Mouse (Mus musculus) adrenal gland, postnatal 10 days (tissue): ENCODE measurements around the gene Ubash3a. TPM values are rescaled to one million over a fixed set of nuclear protein-coding genes. Genes with fewer than 3 reads are reported as not detected.

Experiments
- DNase-seq: peaks from one replicate; pipeline ENCODE4 v3.0.0; 2021; ENCODE audit warnings: mixed read lengths
- total RNA-seq, 2 experiments: library from RNA; stranded (reverse); gene quantifications; 2 replicates each; pipeline ENCODE4 v1.2.3; 2021

Gene Ubash3a
- total RNA-seq, 2 experiments from 2014 or later = 0.69 to 1.3 TPM

DNA sequence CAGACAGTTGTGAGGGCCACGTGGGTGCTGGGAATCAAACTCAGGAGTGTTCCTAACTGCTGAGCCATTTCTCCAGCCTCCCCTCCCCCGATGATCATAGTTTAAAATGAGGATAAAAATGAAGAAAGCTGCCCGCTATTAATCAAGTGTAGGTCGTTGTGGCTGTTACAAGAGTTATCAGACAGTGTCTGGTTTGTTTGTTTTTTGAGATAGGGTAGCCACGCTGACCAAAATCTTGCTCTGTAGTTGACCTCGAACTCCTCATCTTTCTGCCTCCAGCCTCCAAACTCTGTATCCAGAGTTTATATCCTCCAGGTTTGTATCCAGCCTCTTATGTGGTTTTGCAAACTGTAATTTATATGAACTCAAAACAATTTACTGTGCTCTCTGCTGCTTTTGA is 72.6 kb downstream of the Ubash3a start:
- no peak for DNase-seq

DNA sequence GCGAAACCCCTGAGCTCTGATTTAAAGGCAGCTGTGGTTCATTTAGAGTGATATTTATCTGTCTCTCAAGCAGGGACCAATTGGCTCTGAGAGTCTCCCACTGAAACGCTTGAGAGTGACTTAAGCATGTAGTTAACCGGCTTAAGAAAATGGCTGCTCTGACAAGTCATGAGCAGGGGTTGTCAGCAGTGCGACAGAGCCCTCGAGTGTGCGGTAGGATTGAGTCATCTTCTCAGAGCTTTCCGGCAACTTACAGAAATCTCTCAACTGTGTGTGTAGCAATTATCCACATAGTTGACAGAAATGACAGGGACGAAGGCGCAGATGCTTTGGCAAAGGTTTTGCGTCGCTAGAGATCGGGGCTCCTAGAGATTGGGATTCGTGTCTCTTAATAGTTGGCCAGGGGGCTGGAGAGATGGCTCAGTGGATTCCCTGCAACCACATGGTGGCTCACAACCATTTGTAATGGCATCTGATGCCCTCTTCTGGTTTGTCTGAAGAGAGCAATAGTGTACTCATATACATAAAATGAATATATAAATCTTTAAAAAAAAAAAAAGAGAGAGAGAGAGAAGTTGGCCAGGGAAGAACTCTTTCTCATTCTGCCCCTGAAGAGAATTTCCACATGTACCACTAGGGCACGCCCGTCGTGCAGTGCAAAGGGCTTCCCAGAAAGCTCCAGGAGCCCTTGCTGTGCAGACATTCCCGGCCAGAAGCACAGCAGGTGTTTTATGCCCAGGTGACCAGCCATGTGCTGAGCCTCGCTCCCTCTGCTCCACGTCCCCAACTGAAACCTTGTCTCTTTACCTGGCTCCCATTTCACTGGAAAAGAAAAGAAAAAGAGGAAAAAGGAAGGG is 74.4 kb downstream of the Ubash3a start:
- DNase-seq = no peak

DNA sequence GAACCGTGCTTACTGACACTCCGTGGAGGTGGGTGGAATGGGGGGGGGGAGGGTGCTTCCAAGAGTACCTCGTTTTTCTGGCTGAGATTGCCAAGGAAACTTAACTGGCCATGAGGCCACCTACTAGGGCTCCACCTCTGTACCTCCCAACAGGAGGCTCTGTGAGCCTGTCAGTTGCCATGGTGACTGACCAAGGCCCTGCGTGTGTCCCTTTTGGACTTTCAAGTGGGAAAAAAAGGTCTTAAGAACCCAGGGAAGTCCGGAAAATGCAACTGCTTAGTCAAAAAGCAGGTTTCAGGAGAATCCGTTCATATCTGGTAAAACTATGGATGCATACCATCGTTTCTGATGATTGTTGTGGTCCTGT is 75.0 kb downstream of the Ubash3a start:
- DNase-seq = no peak

DNA sequence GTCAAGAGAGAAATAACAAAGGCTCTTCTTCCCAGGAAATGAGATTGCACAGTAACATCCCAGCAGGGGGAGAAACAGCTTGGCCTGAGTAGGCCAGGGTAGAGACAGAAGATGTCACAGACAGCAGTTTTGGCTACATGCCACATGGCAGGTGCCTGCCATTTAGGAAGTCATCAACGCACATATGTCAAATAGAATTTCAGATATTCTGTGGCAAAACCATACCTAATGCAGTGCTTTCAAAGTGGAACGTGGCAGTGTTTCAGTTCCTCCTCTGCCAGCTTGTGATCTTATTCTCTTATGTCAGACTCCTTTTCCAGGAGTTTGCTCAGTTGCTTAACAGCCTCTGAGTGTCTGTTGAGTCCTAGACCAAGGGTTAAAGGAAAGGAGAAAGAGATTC is 78.2 kb downstream of the Ubash3a start:
- no peak for DNase-seq

DNA sequence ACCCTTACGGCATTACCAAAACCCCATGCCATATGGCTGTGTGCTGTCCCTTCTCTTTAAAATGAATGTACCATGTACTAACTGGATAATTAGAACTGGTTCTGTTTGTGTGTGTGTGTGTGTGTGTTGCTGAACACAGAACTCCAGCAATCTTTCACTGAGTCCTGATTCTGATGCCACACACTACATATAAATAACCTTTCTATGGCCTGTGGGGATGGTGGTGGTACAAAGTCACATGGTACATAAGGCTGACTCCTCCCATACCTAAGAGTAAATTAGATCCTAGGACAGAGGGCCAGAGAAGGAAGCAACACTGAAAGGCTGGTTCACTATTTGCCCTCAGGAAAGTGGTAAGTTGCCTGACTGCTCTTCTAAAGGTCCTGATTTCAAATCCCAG is 78.8 kb downstream of the Ubash3a start, which contains the start of gene Slc37a1:
Gene Slc37a1 (plus strand): TSS at position 301 of the 400 bp plus-strand sequence.
- DNase-seq = no peak

DNA sequence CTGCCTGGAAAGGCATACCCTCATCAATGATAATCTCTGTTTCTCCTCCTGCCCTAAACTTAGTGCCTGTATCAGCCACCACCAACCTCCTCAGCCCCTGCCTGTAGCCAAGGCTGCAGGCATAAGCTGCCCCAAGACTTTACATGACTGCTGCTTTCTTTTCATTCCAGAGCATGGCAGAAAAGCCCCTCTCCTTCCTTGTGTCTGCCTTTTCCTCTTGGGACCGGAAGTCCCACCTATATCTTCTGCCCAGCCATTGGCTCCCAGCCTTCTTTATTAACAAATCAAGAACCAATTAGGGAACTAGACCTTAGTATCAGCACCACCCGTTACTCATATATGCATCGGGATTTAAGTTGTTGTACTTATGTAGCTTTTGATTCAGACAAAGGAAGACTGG is 79.5 kb downstream of the Ubash3a start:
- no peak for DNase-seq

DNA sequence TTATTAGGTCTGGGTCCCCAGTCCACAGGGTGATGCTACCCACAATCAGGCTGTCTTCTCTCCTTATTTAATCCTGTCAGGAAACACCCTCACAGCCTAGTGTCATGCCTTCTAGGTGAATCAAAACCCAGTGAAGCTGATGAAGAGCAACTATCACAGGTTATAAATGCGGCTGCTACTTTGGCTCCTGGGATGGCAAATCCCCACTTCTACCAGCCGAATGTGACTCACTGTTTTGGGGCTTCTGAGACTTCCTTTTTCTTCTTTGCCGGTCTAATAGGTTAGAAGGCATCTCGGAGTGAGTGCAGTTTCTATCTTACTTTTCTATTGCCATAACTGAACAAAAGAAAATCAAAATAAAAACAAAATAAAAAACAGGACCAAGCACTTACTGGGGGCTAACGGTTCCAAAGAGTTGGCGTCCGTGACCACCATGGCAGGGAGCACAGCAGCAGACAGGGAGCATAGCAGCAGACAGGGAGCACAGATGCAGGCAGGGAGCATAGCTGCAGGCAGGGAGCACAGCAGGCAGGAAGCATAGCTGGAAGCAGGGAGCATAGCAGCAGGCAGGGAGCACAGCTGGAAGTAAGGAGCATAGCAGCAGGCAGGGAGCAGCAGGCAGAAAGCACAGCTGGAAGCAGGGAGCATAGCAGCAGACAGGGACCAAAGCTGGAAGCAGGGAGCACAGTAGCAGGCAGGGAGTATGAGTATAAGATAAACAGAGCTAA is 81.5 kb downstream of the Ubash3a start:
- no peak for DNase-seq

DNA sequence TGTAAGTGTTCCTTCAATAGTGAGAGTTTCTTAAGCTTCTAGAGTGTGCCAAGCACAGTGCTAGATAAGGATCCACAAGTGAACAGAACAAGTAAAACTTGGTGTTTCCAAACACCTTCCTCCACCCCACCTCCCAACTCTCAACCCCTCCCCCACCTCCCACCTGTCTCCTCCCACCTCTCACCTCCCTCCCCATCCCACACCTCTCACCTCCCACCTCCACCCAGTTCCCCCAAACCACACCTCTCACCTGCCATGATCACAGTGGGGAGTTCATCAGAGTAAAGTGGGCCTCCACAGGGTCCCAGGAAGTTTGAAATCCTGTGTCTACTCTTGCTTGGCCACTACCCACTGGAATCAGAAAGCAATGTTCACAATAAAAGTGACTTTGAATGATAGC is 82.6 kb downstream of the Ubash3a start:
- DNase-seq = no peak

DNA sequence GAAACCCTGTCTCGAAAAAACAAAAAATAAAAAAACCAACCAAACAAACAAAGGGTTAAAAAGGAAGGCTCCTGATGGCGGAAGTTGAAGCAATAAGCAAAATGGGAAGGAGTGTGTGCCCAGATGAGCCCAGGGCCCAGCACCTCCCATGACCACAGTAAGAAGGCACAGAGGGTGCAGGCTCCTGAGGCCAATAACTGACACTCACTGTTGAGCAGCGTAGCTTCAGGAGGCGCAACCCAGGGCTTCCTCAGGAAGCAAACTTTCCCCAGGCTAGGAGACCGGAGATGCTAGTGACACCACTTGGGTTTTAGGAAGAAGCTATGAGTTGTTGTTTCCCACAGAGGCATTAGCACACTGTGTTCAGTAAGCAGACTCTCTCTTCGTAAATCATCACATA is 83.2 kb downstream of the Ubash3a start:
- no peak for DNase-seq

DNA sequence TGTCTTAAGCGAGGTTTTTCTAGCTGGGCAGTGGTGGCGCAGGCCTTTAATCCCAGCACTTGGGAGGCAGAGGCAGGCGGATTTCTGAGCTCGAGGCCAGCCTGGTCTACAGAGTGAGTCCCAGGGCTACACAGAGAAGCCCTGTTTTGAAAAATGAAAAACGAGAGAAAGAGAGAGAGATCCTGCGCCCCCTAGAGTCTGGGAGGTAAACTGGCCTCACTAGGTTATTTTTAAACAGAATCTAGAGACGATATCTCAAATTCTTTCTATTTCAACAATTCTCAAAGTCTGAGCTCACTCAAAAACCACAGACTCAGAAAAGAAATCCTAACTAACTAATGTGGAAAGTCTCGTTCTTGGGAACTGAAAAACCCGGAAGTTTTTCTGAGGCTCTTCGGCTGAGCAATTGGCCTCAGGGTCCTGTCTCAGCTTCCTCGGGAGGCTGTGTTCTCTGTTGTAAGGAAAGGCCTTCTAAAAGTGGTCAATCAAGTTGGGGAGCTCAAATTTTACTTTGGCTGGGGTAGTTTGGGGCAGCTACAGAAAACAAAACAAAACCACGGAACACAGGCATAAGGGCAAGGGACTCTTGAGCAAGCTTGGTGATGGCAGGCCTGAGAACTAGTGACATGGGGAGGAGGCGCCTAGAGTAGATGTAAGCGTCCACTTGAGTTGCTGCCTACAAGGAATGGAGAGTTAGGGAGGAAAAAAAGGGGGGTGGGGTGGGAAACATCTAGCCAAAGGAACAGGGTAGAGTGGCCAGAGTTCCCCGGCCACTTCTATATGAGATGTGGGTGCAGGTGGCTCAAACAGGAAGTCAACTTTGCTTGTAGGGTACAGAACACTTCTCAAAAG is 86.9 kb downstream of the Ubash3a start:
- no peak for DNase-seq

DNA sequence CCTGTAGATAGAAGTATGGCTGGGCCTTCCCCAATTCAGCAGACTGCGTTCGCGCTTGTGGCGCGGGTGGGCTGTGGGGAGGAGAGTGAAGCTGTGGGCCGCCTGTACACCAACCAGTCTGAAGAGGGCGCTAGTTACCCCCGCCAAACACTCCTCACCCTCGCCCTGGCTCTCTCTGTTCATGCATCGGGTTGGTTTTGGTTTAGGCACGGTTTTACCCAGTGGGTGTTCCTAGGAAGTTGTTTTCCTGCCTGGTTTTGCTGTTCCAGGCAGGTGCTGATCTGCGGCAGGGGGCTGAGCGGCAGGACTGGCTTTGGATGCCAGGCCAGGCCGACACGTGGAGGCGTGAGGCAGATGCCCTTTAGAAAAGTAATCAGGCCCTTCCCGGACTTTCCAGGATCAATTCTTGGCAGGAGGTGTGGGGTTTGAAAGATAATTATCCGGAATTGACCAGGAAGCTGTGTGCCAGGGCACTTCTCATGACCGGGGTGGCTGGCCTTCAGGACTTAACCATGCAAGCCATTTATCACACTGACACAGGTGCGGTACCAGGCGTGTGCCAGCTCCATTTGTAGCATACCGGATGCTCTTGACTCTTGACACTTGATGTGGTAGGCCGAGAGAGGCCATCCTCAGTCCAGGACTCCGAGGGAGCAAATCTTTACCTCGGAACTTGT is 87.7 kb downstream of the Ubash3a start:
- peak; percentile 55 for DNase-seq

DNA sequence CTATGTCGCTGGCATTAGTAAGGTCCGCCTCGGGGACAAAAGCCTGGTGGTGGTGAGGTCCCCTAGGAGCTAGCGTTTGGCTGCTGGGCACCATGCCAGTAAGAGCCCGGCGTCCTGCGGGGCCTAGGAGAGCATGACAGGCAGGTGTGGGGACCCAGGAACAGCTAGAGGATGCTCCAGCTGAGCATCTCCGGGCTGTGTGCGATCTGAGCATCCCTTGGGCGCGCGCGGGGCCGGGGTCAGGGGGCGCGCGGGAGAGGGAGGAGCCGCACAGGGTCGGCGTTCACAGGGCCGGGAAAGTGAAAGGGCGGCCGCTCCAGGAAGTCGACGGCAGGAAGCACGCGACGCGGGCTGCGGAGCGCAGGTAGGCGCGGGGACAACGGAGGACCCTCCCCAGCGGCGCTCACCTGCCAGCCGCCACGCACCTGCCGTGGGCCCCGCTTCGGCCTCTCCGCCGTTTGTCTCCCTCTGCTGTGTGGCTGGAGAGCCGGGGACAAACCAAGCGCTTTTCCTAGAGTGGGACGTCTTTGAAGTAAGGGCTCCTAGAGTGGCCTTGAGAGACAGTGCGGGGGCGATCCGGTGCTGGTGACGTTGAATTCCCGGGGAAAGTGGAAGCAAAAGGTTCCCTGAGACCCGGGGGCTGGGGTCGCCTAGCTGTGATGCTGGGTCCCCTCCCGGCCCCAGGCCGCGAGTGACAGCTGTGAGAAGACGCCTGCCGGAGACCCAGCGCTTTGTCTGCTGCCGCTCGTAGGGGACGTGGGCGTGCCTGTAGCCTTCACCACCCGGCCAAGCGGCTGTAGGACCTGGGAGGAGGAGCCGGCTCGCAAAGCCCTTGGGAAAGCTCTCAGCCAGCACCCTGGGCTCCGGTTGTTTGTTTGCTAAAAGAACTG is 88.5 kb downstream of the Ubash3a start:
- DNase-seq = peak; percentile 94

Other genes with a start within 250 kb of the Ubash3a start
- gene Abcg1, start 150.2 kb upstream of the Ubash3a start, total RNA-seq = 10 to 100 TPM; 12.9 to 14.2 TPM
- gene Tff3, start 78.2 kb upstream of the Ubash3a start, total RNA-seq = not detected
- under 1 TPM in 1 of 2 experiments, not detected in 1; 0.51 TPM for gene Tff2, start 63.6 kb upstream of the Ubash3a start, total RNA-seq
- not detected for gene Tff1, start 42.6 kb upstream of the Ubash3a start, total RNA-seq
- under 1 TPM in 1 of 2 experiments, not detected in 1; 0.09 TPM for gene Tmprss3, start 8.9 kb upstream of the Ubash3a start, total RNA-seq
- 1 to 10 TPM; 3.5 to 4.6 TPM for gene Rsph1, start 69.5 kb downstream of the Ubash3a start, total RNA-seq
- gene Slc37a1, start 78.9 kb downstream of the Ubash3a start, total RNA-seq = 10 to 100 TPM in 1 of 2 experiments, 1 to 10 TPM in 1; 4.4 to 10.9 TPM
- gene Pde9a, start 178.3 kb downstream of the Ubash3a start, total RNA-seq = 10 to 100 TPM in 1 of 2 experiments, 1 to 10 TPM in 1; 7.9 to 12.7 TPM